Mouse (Mus musculus) heart, adult 2 months (tissue): Measurements from ENCODE around the gene Stxbp3. TPM values are rescaled to one million over a fixed set of nuclear protein-coding genes. Genes with fewer than 3 reads are reported as not detected.

Experiments used
- DNase-seq, 2 experiments: peaks; one replicate each; pipeline ENCODE4 v3.0.0; 2021
- H3K27ac ChIP-seq: fragments of 200-600 bp; 2 replicates; pipeline ENCODE4 v1.8.1; 2022
- H3K27me3 ChIP-seq: fragments of 200-500 bp; 2 replicates; pipeline ENCODE4 v1.6.1; 2012; ENCODE audit warnings: mild to moderate bottlenecking, low read length, inconsistent platforms, mixed read lengths; ENCODE audit not compliant: control insufficient read depth, insufficient read depth
- H3K36me3 ChIP-seq: fragments of 200-500 bp; 2 replicates; pipeline ENCODE4 v1.6.1; 2012; ENCODE audit warnings: low read length, inconsistent platforms; ENCODE audit not compliant: control insufficient read depth, insufficient read depth
- H3K4me1 ChIP-seq: fragments of 200-500 bp; 2 replicates; pipeline ENCODE4 v1.6.1; 2011; ENCODE audit warnings: low read length; ENCODE audit not compliant: control insufficient read depth, insufficient read depth
- H3K4me3 ChIP-seq: fragments of 200-600 bp; 2 replicates; pipeline ENCODE4 v1.8.1; 2022
- H3K79me2 ChIP-seq: fragments of 200-500 bp; replicated peaks from 2 replicates; pipeline ENCODE4 v1.6.1; 2012; ENCODE audit warnings: mild to moderate bottlenecking, inconsistent platforms, low read length, moderate library complexity, mixed read lengths; ENCODE audit not compliant: control insufficient read depth, insufficient read depth
- H3K9ac ChIP-seq: fragments of 200-500 bp; 2 replicates; pipeline ENCODE4 v1.6.1; 2012; ENCODE audit warnings: low read depth, mild to moderate bottlenecking, control low read depth, inconsistent platforms, low read length, mixed read lengths
- CTCF ChIP-seq: fragments of 200-600 bp; IDR thresholded peaks from 2 replicates; pipeline ENCODE4 v1.8.1; 2022; ENCODE audit warnings: antibody characterized with exemption, mild to moderate bottlenecking, moderate library complexity
- EP300 ChIP-seq: fragments of 200-500 bp; IDR thresholded peaks from 2 replicates; pipeline ENCODE4 v1.6.1; 2011; ENCODE audit warnings: low read depth, low read length, control low read depth; ENCODE audit not compliant: insufficient read depth
- POLR2A ChIP-seq: fragments of 200-500 bp; IDR thresholded peaks from 2 replicates; pipeline ENCODE4 v1.6.1; 2011; ENCODE audit warnings: mild to moderate bottlenecking, low read depth, low read length, control low read depth; ENCODE audit not compliant: insufficient read depth
- WGBS: fragments of 180-500 bp; shearing (Covaris S2); methylation state at CpG from one replicate; pipeline ENCODE4 v1.1.7; 2018; 5-methylcytosine and 5-hydroxymethylcytosine counted together
- intact Hi-C: fragments of 180-260 bp; cut with DNase I; formaldehyde crosslinking; loops from one replicate; pipeline ENCODE4 v1.15.1; 2025
- polyA plus RNA-seq: library from polyadenylated mRNA; depleted of rRNA; stranded (reverse); fragments of >200 nt; gene quantifications from 2 replicates; pipeline ENCODE4 v1.2.3, GENCODE M21; 2012
- total RNA-seq, 2 experiments: library from RNA; stranded (reverse); gene quantifications; 2 replicates each; pipeline ENCODE4 v1.2.3; 2021

Gene Stxbp3
- total and polyA plus RNA-seq, 3 experiments: 7.0 to 27.3 (median 25.7) TPM

DNA sequence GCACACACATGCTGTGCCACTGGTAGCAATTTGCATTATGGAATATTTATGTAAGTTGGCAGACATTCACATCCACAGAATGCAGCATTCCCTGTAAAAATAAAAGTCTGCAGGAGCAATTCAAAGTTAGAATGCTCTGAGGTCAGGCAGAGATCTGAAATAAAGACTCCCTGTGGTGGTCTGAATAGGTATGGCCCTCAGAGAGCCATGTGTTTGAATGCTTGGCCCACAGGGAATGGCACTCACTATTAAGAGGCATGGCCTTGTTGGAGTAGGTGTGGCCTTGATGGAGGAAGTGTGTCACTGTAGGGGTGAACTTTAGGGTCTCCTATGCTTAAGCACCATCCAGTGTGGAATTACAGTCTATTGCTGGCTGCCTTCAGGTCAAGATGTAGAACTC, 47.9 kb downstream of the Stxbp3 start:
- Histone ChIP-seq H3K27me3 (no peaks in the 10 kb centered on the region), H3K9ac (no peak overlapping the region), H3K4me3 (no peak overlapping the region), H3K4me1 (no peaks in the 10 kb centered on the region), H3K27ac (no peak overlapping the region), H3K36me3 (no peaks in the 10 kb centered on the region; the same call in 1 of the 2 replicates), H3K79me2 (no peaks in the 10 kb centered on the region)
- TF ChIP-seq POLR2A (no peak), EP300 (no peak), CTCF (no peak)
- DNase-seq: no peak
- intact Hi-C loops: no loop called here

DNA sequence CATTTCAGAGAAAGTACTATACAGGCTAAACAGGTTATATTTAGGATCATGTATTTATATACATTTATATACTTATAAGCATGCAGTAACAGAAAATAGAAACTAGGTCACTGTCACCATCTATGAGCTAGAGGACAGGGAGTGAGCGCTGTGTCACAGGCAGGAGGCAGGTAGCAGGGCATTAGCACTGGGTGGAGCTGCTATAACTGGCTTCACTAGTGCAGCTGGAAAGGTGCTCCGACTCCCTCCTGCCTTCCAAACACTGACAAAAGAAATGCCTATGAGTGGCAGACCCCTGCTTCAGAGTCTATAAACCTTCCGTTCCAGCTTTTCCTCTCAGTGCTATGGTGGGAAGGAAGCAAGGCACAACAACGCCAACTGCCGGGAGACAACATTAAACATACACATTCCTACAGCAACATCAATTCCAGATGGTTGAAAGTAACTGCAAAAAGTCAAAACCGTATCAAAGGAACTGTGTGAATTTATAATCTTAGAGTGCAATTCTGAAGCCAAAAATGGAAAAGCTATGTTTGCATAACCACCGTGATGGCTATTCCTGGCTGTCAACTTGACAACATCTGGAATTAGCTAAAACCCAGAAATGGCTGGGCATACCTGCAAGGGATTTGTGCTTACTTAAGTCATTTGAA, 49.1 kb downstream of the Stxbp3 start:
- Histone ChIP-seq H3K79me2 (no peaks in the 10 kb centered on the region), H3K4me1 (no peaks in the 10 kb centered on the region), H3K27ac (no peak overlapping the region), H3K27me3 (no peaks in the 10 kb centered on the region), H3K9ac (no peak overlapping the region), H3K4me3 (no peak overlapping the region), H3K36me3 (no peaks in the 10 kb centered on the region; the same call in 1 of the 2 replicates)
- intact Hi-C loops: no loop called here
- DNase-seq: no peak
- TF ChIP-seq EP300 (no peak), POLR2A (no peak), CTCF (no peak)
- 78% methylated on average over 7 of the region's 7 CpGs for WGBS

DNA sequence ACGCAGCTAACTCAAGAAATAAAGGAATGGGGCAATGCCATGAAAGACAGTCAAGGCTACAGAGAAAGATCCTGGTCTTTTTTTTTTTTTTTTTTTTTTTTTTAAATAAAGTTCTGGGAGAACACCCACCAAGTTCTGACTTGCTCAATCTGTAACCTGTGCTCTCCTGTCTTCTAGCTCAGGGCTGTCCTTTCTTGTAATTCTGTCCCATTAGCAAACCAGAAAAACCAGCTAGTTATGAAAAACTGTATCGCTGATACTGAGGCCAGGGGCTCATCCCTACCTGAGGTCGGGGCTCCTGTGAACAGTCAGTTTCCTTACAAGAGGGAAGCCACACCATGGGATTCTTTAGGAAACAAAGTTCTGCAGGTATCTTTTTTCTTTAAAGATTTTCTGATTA, 49.8 kb downstream of the Stxbp3 start:
- Histone ChIP-seq H3K27me3 (no peaks in the 10 kb centered on the region), H3K36me3 (no peaks in the 10 kb centered on the region; the same call in 1 of the 2 replicates), H3K4me1 (no peaks in the 10 kb centered on the region), H3K79me2 (no peaks in the 10 kb centered on the region), H3K9ac (no peak overlapping the region), H3K4me3 (no peak overlapping the region), H3K27ac (no peak overlapping the region)
- no peak for TF ChIP-seq CTCF
- no peak for TF ChIP-seq EP300
- TF ChIP-seq POLR2A: no peak
- DNase-seq: no peak
- WGBS: 87% methylated on average over 3 of the region's 3 CpGs
- intact Hi-C loops: no loop called here

DNA sequence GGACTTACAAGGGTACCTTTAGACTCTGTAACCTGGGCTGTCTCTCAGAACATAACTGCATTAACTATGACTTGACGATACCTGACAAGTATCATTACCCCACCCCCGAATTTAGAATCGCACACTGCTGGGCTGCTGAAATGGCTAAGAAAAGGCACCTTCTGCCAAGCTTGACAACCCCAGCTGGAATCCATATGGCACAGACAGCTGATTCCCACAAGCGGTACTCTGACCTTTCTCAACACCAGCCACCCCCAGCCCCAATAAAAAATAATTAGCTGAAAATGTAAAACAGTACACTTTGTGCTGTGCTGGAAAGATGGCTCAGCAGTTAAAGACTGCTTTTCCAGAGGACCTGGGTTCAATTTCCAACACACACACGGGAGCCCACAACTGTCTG, 51.0 kb downstream of the Stxbp3 start:
- H3K79me2 ChIP-seq: no peaks in the 10 kb centered on the region
- no peaks in the 10 kb centered on the region for H3K4me1 ChIP-seq
- 87% methylated on average over 5 of the region's 5 CpGs for WGBS
- intact Hi-C loops: no loop called here
- H3K27me3 ChIP-seq: no peaks in the 10 kb centered on the region
- H3K36me3 ChIP-seq: no peaks in the 10 kb centered on the region; the same call in 1 of the 2 replicates
- H3K4me3 ChIP-seq: no peak overlapping the region
- no peak overlapping the region for H3K27ac ChIP-seq
- no peak overlapping the region for H3K9ac ChIP-seq
- DNase-seq: no peak
- TF ChIP-seq POLR2A: no peak
- TF ChIP-seq EP300: no peak
- TF ChIP-seq CTCF: no peak

DNA sequence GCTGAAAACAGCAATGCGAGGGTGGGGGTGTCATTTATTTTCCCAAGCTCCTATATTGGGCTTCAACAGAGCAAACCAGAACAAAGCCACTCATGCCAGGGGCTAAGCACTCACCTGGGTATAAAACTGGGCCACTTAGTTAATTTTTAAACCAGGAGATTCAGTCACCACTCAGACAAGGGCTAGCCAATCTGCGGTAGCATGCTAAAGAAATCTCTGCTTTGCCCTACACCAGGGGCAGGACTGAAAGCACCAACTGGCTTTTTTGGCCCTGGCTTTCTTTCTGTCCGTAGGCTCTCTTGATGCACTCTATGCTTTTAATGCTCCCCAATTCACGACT, 51.9 kb downstream of the Stxbp3 start:
- no peaks in the 10 kb centered on the region for H3K36me3 ChIP-seq
- H3K4me1 ChIP-seq: no peaks in the 10 kb centered on the region
- no peak overlapping the region for H3K9ac ChIP-seq
- intact Hi-C loops: no loop called here
- 89% methylated on average over 4 of the region's 4 CpGs for WGBS
- TF ChIP-seq POLR2A: no peak
- TF ChIP-seq CTCF: no peak
- TF ChIP-seq EP300: no peak
- no peak overlapping the region for H3K27ac ChIP-seq
- no peaks in the 10 kb centered on the region for H3K79me2 ChIP-seq
- no peaks in the 10 kb centered on the region for H3K27me3 ChIP-seq
- no peak overlapping the region for H3K4me3 ChIP-seq
- no peak for DNase-seq

- no peak for DNase-seq
- Histone ChIP-seq H3K27me3 (no peaks in the 10 kb centered on the region), H3K36me3 (no peaks in the 10 kb centered on the region), H3K27ac (no peak overlapping the region), H3K79me2 (no peaks in the 10 kb centered on the region), H3K4me3 (no peak overlapping the region), H3K4me1 (no peaks in the 10 kb centered on the region), H3K9ac (no peak overlapping the region)
- WGBS: 43% methylated on average over 12 of the region's 12 CpGs
- TF ChIP-seq CTCF (no peak), EP300 (no peak), POLR2A (no peak)
- intact Hi-C loops: no loop called here
Measured at GRCm38 (mm10) chr3:108787754-108788454, 52.4 kb downstream of the Stxbp3 start.
